Mouse (Mus musculus) left cerebral cortex, adult 2 months (tissue): ENCODE results near the gene Ran. TPM values are rescaled to one million over a fixed set of nuclear protein-coding genes. Genes with fewer than 3 reads are reported as not detected.

Source experiments
- DNase-seq, 2 experiments: peaks; one replicate each; pipeline ENCODE4 v3.0.0; 2021 to 2022; ENCODE audit warnings: low spot score in 2 of 2, mixed read lengths in 1 of 2; ENCODE audit errors: extremely low spot score in 1 of 2
- H3K27ac ChIP-seq: fragments of 200-600 bp; 2 replicates; pipeline ENCODE4 v1.8.1; 2022
- H3K4me3 ChIP-seq: fragments of 200-600 bp; 2 replicates; pipeline ENCODE4 v1.8.1; 2022
- CTCF ChIP-seq: fragments of 200-600 bp; IDR thresholded peaks from 2 replicates; pipeline ENCODE4 v1.8.1; 2022; ENCODE audit warnings: antibody characterized with exemption, mild to moderate bottlenecking, moderate library complexity
- intact Hi-C: fragments of 180-260 bp; cut with DNase I; formaldehyde crosslinking; loops from one replicate; pipeline ENCODE4 v1.15.1; 2025
- total RNA-seq, 2 experiments: library from RNA; stranded (reverse); gene quantifications; 2 replicates each; pipeline ENCODE4 v1.2.3; 2021

Gene Ran
- total RNA-seq, 2 experiments from 2014 or later: 152 to 166 TPM

- no peak for TF ChIP-seq CTCF
- DNase-seq: no peak
- Histone ChIP-seq H3K4me3 (no peak overlapping the region), H3K27ac (peak overlapping the region; percentile 41)
- intact Hi-C loops: loop anchor here (2.0 to 10.0 kb wide), 2 partner anchors 54 to 388 kb away; no protein-coding TSS in a partner anchor
Observed at GRCm38 (mm10) chr5:129066541-129067230, 46.8 kb downstream of the Ran start.

GRCm38 (mm10) chr5:129067231-129067834, 47.5 kb downstream of the Ran start:
- H3K27ac ChIP-seq: peak overlapping the region; percentile 21
- DNase-seq: no peak
- TF ChIP-seq CTCF: no peak
- intact Hi-C loops: loop anchor here (2.0 to 10.0 kb wide), 2 partner anchors 53 to 387 kb away; no protein-coding TSS in a partner anchor
- no peak overlapping the region for H3K4me3 ChIP-seq

DNA sequence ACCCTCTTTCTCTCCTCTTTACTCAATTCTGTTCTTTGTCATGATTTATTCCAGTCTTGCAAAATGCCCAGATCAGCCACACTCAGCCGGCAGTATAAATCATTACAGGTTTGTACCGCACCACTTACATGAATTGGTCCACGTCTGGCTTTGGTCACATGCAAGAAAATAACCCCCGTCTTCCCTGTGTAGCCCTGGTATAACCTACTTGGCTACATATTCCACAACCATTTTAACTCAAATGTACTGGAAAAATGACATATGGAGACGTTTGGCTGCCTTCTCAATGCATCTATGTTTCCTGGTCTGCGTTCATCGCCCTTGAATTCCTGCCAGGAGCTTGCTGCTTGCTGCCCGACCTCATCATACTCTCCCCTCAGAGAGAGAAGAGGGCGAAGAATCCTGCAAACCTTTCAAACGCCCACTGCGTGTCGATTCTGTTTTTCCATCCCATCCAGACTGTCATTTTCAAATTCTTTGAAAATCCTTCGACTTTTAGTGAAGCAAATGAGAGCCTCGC, 52.0 kb downstream of the Ran start:
- DNase-seq: no peak
- TF ChIP-seq CTCF: no peak
- Histone ChIP-seq H3K4me3 (no peak overlapping the region), H3K27ac (peak overlapping the region; percentile 64)
- intact Hi-C loops: no loop called here

DNA sequence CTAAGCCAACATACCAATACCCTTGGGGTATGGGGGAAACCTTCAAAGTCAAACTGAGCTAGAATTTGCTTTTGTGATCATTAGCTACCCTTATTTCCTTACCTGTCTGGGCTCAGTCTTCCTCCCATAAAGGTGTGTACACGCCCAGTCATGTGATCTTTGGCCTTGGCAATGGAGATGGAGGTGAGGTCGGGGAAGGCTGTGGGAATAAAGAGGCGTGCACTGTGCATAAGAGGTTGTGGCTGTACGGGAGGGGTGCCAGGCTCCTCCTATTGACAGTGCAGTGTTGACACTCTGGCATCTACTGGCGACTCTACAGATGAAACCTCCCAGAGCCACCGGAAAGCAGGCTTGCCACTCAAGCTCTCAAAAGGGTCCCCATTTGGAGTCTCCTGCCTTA, 53.5 kb downstream of the Ran start:
- DNase-seq: no peak
- intact Hi-C loops: no loop called here
- no peak for TF ChIP-seq CTCF
- no peak overlapping the region for H3K27ac ChIP-seq
- H3K4me3 ChIP-seq: no peak overlapping the region

Other genes with a start within 250 kb of the Ran start
- gene Rimbp2, start 66.6 kb upstream of the Ran start, total RNA-seq: 100 to 1,000 TPM; 142 to 147 TPM
- 10 to 100 TPM; 17.8 to 21.8 TPM for gene Stx2, start 11.5 kb upstream of the Ran start, total RNA-seq
- gene Adgrd1, start 76.7 kb downstream of the Ran start, total RNA-seq: 1 to 10 TPM; 2.9 to 3.9 TPM